Mouse (Mus musculus): ENCODE measurements at regions not wholly inside any gene's neighbourhood (a gene's known extent, or its start where the extent isn't known, plus 50 kb on each side); places are given as distances from the start of the nearest gene placed in this dataset.

GRCm38 (mm10) chr5:64612017-64612416, 191.2 kb upstream of the Klf3 start:
- no peak for TF ChIP-seq CTCF (conservative IDR thresholded peaks at IDR 0.05 in 1 of 2, IDR thresholded peaks at IDR 0.05 in 1 of 2; ENCODE audit: low read depth in 2 of 2, low read length in 2 of 2)
- no peak for TF ChIP-seq GABPA (IDR thresholded peaks at IDR 0.05; ENCODE audit: insufficient replicate concordance, low read depth, low read length)

All from CH12.LX (cell line).